Mouse (Mus musculus) C2C12 (cell line): ENCODE measurements at regions not wholly inside any gene's neighbourhood (a gene's known extent, or its start where the extent isn't known, plus 50 kb on each side); places are given as distances from the start of the nearest gene placed in this dataset.

ENCODE experiments used
- CEBPB ChIP-seq: IDR thresholded peaks from one replicate; pipeline ENCODE4 v1.6.1; 2011; ENCODE audit warnings: low read depth, mild to moderate bottlenecking, control low read depth, moderate library complexity
- CTCF ChIP-seq: IDR thresholded peaks from one replicate; pipeline ENCODE4 v1.5.1; 2011; ENCODE audit not compliant: control insufficient read depth, insufficient read depth, insufficient read length
- FOSL1 ChIP-seq: IDR thresholded peaks from one replicate; pipeline ENCODE4 v1.8.0; 2011; ENCODE audit warnings: mild to moderate bottlenecking, low read length; ENCODE audit not compliant: poor library complexity, insufficient read depth, severe bottlenecking
- MAX ChIP-seq: IDR thresholded peaks from one replicate; pipeline ENCODE4 v1.6.1; 2011; ENCODE audit warnings: mild to moderate bottlenecking, control low read depth
- MYOD1 ChIP-seq: IDR thresholded peaks from one replicate; pipeline ENCODE4 v1.6.1; 2011; ENCODE audit warnings: low read depth; ENCODE audit not compliant: control insufficient read depth, insufficient read length
- MYOG ChIP-seq: IDR thresholded peaks from one replicate; pipeline ENCODE4 v1.6.1; 2011; ENCODE audit not compliant: control insufficient read depth, insufficient read length; ENCODE audit errors: extremely low read depth
- USF1 ChIP-seq: IDR thresholded peaks from one replicate; pipeline ENCODE4 v1.6.1; 2011; ENCODE audit warnings: low read depth, mild to moderate bottlenecking, control low read depth, moderate library complexity

GRCm38 (mm10) chr15:6238133-6238532 is 61.5 kb upstream of the Dab2 start:
- peak; percentile 83 for TF ChIP-seq CTCF
- TF ChIP-seq MAX, result no peak
- TF ChIP-seq FOSL1, result no peak
- TF ChIP-seq MYOG, result no peak
- no peak for TF ChIP-seq CEBPB
- TF ChIP-seq USF1, result no peak
- no peak for TF ChIP-seq MYOD1
